24 mouse cellular contexts compared by ENCODE assay signal in genomic region chr16:18373632-18374031, GRCm38 (mm10). TPM values are rescaled to one million over a fixed set of nuclear protein-coding genes. Genes with fewer than 3 reads are reported as not detected.
A peak's percentile ranks its signal among the peaks of the same experiment; 100 is the strongest.
DNase-seq lines count a peak whose midpoint lies in the region; ATAC-seq and TF ChIP-seq lines count a peak whose summit lies in the region.
"Had no signal": no experiment of that assay in that cellular context is flagged by ENCODE, and none has a peak within 500 bp of the region (broad histone marks: within the 10 kb centered on the region; RNA-seq: fewer than 3 reads in every experiment).

No protein-coding gene starts in this region.

- H3K36me3 ChIP-seq in MEL (ENCODE audit: control insufficient read depth in 1 of 2, insufficient read depth in 2 of 2, low read length in 2 of 2) = peaks cover 0 to 24% of the 10 kb centered on the region in 2 experiments; a peak in 2 of 4 replicates
- H3K36me3 ChIP-seq in forebrain, embryonic 14.5 days (ENCODE audit: control insufficient read depth, insufficient read depth, low read length) = no peaks in the 10 kb centered on the region
- H3K36me3 ChIP-seq: G1E had no signal

- TF ChIP-seq RAD21 in MEL (IDR thresholded peaks at IDR 0.05; ENCODE audit: low read depth, low read length) = no peak

- TF ChIP-seq EP300 in MEL (IDR thresholded peaks at IDR 0.05; ENCODE audit: low read depth in 1 of 2, low read length in 2 of 2) = no peak

- no peak overlapping the region for H3K4me2 ChIP-seq in forebrain, embryonic 14.5 days (ENCODE audit: low read length)

- no peak for TF ChIP-seq CTCF in MEL (IDR thresholded peaks at IDR 0.05 in 2 of 3, conservative IDR thresholded peaks at IDR 0.05 in 1 of 3; ENCODE audit: control insufficient read depth in 1 of 3, insufficient read depth in 1 of 3, low read depth in 2 of 3, low read length in 3 of 3, poor library complexity in 1 of 3, severe bottlenecking in 1 of 3)

- TF ChIP-seq POLR2A in MEL (IDR thresholded peaks at IDR 0.05; ENCODE audit: control insufficient read depth in 1 of 2, insufficient read depth in 1 of 2, low read depth in 1 of 2, low read length in 2 of 2, poor library complexity in 1 of 2) = no peak

- 93% methylated on average over 4 of the region's 4 CpGs for WGBS in forebrain, embryonic 14.5 days

- no peak overlapping the region for H3K9ac ChIP-seq in MEL (ENCODE audit: control insufficient read depth, low read depth, low read length, poor library complexity, severe bottlenecking)
- H3K9ac ChIP-seq in forebrain, embryonic 14.5 days (ENCODE audit: low read length) = no peak overlapping the region

- H3K4me3 ChIP-seq in MEL (ENCODE audit: control insufficient read depth in 1 of 2, insufficient read depth in 1 of 2, low read depth in 2 of 2, low read length in 2 of 2) = no peak overlapping the region
- no peak overlapping the region for H3K4me3 ChIP-seq in forebrain, embryonic 14.5 days (ENCODE audit: low read depth, low read length)

- peaks cover 20 to 21% of the 10 kb centered on the region in 2 experiments for H3K4me1 ChIP-seq in MEL (ENCODE audit: control insufficient read depth in 1 of 2, insufficient read depth in 2 of 2, low read length in 2 of 2)
- 0 out of 2 replicates have a peak, but pooled peaks cover 5% of the 10 kb centered on the region for H3K4me1 ChIP-seq in forebrain, embryonic 14.5 days (ENCODE audit: control insufficient read depth, insufficient read depth, low read length)

- H3K27ac ChIP-seq in MEL (ENCODE audit: control insufficient read depth, low read depth, low read length) = no peak overlapping the region
- H3K27ac ChIP-seq in forebrain, embryonic 14.5 days (ENCODE audit: low read depth, low read length) = no peak overlapping the region

- no peaks in the 10 kb centered on the region for H3K79me2 ChIP-seq in MEL (ENCODE audit: control insufficient read depth, insufficient read depth, low read length, poor library complexity)

- no peaks in the 10 kb centered on the region for H3K9me3 ChIP-seq in MEL (replicated peaks; ENCODE audit: insufficient read depth, low read length)
- no peaks in the 10 kb centered on the region for H3K9me3 ChIP-seq in forebrain, embryonic 14.5 days (replicated peaks; ENCODE audit: control insufficient read depth, low read length)
- H3K9me3 ChIP-seq: G1E had no signal

- H3K27me3 ChIP-seq in MEL (ENCODE audit: control insufficient read depth in 1 of 2, insufficient read depth in 2 of 2, low read length in 2 of 2) = no peaks in the 10 kb centered on the region
- no peaks in the 10 kb centered on the region for H3K27me3 ChIP-seq in forebrain, embryonic 14.5 days (replicated peaks; ENCODE audit: control insufficient read depth, insufficient read depth, low read length)
- H3K27me3 ChIP-seq: CH12.LX, Patski had no signal

- DNase-seq in MEL (ENCODE audit: low read depth, low spot score) = no peak
- DNase-seq in R1 (ENCODE audit: low read depth, low spot score) = peak; percentile 73
- peak; percentile 54 for DNase-seq in ZHBTc4 (ENCODE audit: low read depth, low spot score)
- DNase-seq in forebrain, embryonic 14.5 days (ENCODE audit: low spot score) = no peak
- DNase-seq in thymus, postnatal 10 days (ENCODE audit: low spot score in 2 of 2) = no peak
- no peak for DNase-seq in ovary, postnatal 14 days (ENCODE audit: low spot score)
- DNase-seq: adrenal gland, adult 2 months; adrenal gland, adult 8-10 months; adrenal gland, postnatal 10 days; adrenal gland, postnatal 14 days; adrenal gland, postnatal 25 days; adrenal gland, postnatal 36 days; B cell, adult 2 months; cerebellum, adult 11 months; cerebellum, adult 11-12 months; cerebellum, adult 18-20 months; cerebellum, adult 2 months; cerebellum, adult 8-10 months; cerebellum, adult 9-10 months had no signal

- ATAC-seq in forebrain, embryonic 14.5 days = no peak
- ATAC-seq: activated CD4-positive, CD25-positive, alpha-beta regulatory T cell, adult 4 months; CD4-positive, CD25-positive, alpha-beta regulatory T cell, adult 4 months; Patski had no signal

TF ChIP-seq in MEL, 35 proteins besides CTCF, POLR2A, EP300 and RAD21:
- TF ChIP-seq RCOR1 (IDR thresholded peaks at IDR 0.05; ENCODE audit: low read depth, low read length) (no peak), GATA1 (IDR thresholded peaks at IDR 0.05; ENCODE audit: low read depth, low read length) (no peak), ZNF384 (IDR thresholded peaks at IDR 0.05; ENCODE audit: low read depth, low read length) (peak; percentile 62; the same call in 1 of the 2 replicates), E2F4 (IDR thresholded peaks at IDR 0.05; ENCODE audit: borderline replicate concordance, low read depth, low read length) (no peak), NELFE (IDR thresholded peaks at IDR 0.05; ENCODE audit: low read depth, low read length) (no peak)

RNA-seq across cellular contexts. Expression of gene Arvcf, which starts 25.6 kb away (rescaled TPM):
- 8.9 and 9.1 TPM in 2 replicates for total RNA-seq in MEL (2012; rRNA removed)
- polyA plus RNA-seq in MEL (2012; ENCODE audit: insufficient read depth in 1 of 2, insufficient read length in 2 of 2, low read depth in 1 of 2, low replicate concordance in 2 of 2, missing spikeins in 1 of 2) = 10 to 100 TPM in 1 of 2 experiments, not detected in 1; 14.5 TPM
- polyA plus RNA-seq in forebrain, embryonic 14.5 days (2014; fragmentation: Nextera tagmentation; extraction: Ambion mirVana) = 46.8 and 47.8 TPM in 2 replicates

RNA-seq across cellular contexts. Expression of gene Tango2, which starts 25.7 kb away (rescaled TPM):
- total RNA-seq in MEL (2012; rRNA removed) = 38.0 and 55.9 TPM in 2 replicates
- polyA plus RNA-seq in MEL (2012; ENCODE audit: insufficient read depth in 1 of 2, insufficient read length in 2 of 2, low read depth in 1 of 2, low replicate concordance in 2 of 2, missing spikeins in 1 of 2) = 10 to 100 TPM in 1 of 2 experiments, not detected in 1; 98.3 TPM
- polyA plus RNA-seq in forebrain, embryonic 14.5 days (2014; fragmentation: Nextera tagmentation; extraction: Ambion mirVana) = 78.7 and 81.3 TPM in 2 replicates

RNA-seq across cellular contexts. Expression of gene Txnrd2, which starts 52.6 kb away (rescaled TPM):
- 25.7 and 31.2 TPM in 2 replicates for total RNA-seq in MEL (2012; rRNA removed)
- 10 to 100 TPM in 1 of 2 experiments, not detected in 1; 46.8 TPM for polyA plus RNA-seq in MEL (2012; ENCODE audit: insufficient read depth in 1 of 2, insufficient read length in 2 of 2, low read depth in 1 of 2, low replicate concordance in 2 of 2, missing spikeins in 1 of 2)
- 22.0 and 23.5 TPM in 2 replicates for polyA plus RNA-seq in forebrain, embryonic 14.5 days (2014; fragmentation: Nextera tagmentation; extraction: Ambion mirVana)

RNA-seq across cellular contexts. Expression of gene Comt, which starts 53.0 kb away (rescaled TPM):
- total RNA-seq in MEL (2012; rRNA removed) = 48.8 and 62.5 TPM in 2 replicates
- 10 to 100 TPM in 1 of 2 experiments, not detected in 1; 71.8 TPM for polyA plus RNA-seq in MEL (2012; ENCODE audit: insufficient read depth in 1 of 2, insufficient read length in 2 of 2, low read depth in 1 of 2, low replicate concordance in 2 of 2, missing spikeins in 1 of 2)
- polyA plus RNA-seq in forebrain, embryonic 14.5 days (2014; fragmentation: Nextera tagmentation; extraction: Ambion mirVana) = 54.6 and 71.9 TPM in 2 replicates

Comparison
In these comparisons a context has a peak if more than half of its experiments do, and no peak if none do; other contexts are left out.
1. DNase-seq: peak in R1 (single experiment) and ZHBTc4 (single experiment); none in MEL (single experiment), forebrain, embryonic 14.5 days (single experiment), thymus, postnatal 10 days (0 of 2) and ovary, postnatal 14 days (single experiment).